Mouse (Mus musculus): ENCODE measurements around the gene Zfp575. TPM values are rescaled to one million over a fixed set of nuclear protein-coding genes. Genes with fewer than 3 reads are reported as not detected.

Gene Zfp575
- polyA plus RNA-seq (2021; fragmentation: Nextera tagmentation) = 8.4 and 13.6 TPM in 2 replicates
- long read RNA-seq, experiment 1, transcript Zfp575-201 (4 exons, 2,741 nt) = major isoform, 14 of 36 reads
- long read RNA-seq, experiment 1, partial matches to known transcripts = 8 of 36 reads
- long read RNA-seq, experiment 1, other reads (novel, unspliced or antisense) = 14 of 36 reads
- long read RNA-seq, experiment 2, transcript Zfp575-201 (4 exons, 2,741 nt) = major isoform, 11 of 25 reads
- long read RNA-seq, experiment 2, partial matches to known transcripts = 1 of 25 reads
- long read RNA-seq, experiment 2, other reads (novel, unspliced or antisense) = 13 of 25 reads

DNA sequence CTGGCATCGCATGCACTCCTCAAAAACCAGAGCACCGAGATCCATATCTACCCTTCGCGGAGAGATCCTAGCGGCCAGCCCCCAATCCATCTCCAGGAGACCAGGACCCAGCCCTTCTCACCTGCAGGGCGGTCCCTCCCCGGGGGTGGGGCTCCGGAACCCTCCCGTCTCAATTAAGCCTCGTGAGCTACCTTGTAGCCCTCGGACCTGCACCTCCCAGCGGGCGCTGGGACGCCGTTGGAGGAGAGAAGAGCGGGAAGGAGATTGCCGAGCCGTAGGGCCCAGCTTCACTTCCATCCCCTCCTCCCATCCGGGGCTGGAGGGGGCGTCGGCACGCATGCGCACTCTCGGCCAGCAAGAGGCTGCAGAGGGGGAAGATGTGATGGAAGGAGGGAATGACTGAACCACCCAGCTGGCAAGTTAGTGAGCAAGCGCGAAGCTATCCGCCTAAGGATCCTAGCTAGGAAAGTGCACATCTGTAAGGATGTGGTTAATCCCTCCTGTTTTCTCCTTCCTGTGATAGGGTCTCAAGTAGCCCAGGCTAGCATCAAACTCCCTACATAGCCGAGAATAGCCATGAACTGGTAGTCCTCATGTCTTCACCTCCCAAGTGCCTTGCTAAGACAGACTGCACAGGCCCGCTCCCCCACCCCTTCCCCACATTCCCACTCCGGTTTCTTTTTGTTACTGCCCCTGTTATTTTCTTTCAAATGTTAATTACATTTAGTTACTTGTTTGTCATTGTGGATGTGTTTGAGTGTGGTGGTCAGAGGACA lies at the start of gene Zfp575, which contains the start of gene Ethe1:
Gene Zfp575 (minus strand): TSS at position 312 of the 776 bp plus-strand sequence.
Gene Ethe1 (plus strand): TSS at position 214 of the 776 bp plus-strand sequence.

DNA sequence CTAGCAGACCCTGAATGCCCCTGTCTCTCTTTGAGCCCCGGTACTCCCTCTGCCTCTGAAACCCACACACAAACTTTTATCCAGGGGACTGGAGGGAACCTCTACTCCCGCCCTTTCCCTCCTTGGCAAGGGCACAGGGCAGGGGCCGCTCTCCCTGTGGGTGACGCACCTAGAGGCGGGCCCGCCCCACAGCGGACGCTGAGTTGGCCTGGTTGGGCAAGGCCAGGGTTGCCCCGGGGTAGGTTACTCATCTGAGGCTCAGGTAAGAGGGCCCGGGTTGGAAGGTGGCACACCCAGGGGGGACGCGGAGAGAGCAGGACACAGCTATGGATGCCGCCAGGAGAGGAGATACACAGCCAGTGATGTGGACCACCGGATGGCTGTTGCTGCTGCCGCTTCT lies 48.8 kb upstream of the Zfp575 start, which contains the start of gene Lypd3:
Gene Lypd3 (plus strand): TSS at position 287 of the 400 bp plus-strand sequence.

DNA sequence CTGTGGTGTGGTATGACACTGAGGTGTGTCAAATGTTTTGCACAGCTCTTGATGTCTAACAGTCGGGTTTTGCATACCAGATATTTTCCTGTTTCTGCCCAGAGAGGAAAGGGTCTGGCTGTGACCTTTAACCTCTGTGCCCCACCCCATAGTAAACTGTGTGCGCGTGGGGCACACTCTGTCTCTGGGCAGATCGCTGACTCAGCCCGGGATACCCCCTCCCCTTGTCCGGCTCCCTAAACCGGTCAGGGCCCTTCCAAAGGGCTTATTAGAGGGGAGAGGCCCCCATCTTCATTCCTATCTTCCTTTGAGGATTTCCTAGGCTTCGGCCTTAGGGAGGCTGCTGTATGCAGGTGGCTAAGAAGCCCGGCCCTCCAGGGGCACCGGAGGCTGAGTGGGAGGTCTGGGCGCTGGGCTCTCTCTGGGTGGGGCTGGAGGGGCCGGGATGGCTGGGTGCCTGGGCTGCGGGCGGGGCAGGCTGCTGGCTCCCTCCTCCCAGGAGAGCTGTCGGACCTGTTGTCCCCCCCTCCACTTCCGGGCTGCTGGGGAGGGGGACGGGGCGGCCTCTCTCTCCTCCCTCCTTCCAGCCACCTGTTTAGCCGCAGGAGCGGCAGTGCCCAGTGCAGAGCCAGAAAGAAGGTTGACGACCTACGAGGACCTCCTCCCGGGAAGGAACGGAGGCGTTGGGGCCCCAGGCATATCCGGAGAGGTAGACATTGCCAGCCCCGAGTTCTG lies 22.9 kb upstream of the Zfp575 start, which contains the start of gene Phldb3:
Gene Phldb3 (plus strand): TSS at position 620 of the 735 bp plus-strand sequence.

DNA sequence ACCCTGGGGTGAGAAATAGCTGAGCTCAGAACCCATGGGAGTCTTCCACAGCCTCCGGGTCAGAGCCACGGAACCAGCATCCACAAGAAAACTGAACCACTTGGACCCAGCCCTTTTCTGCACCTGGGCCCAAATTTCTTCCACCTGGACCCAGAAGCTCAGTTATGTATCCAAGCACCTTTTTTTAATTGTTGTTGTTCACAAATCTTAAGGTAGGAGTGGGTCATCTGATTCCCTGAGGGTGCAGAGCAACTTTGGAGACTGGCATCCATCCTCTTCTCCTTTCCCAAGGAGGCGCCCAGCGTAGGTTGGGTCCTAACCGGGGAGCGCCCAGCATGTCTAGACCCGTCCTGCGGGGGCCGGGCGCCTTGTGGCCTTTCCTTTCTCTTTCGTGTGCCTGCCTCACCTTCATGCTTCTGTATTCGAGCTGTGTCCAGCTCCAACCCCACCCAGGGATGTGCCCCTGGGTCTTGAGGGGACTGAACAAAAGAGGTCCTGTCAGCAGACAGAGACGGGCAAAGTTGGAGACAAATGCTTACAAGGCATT lies 41.3 kb downstream of the Zfp575 start, which contains the start of the genes Pinlyp and Xrcc1:
Gene Pinlyp (minus strand): TSS at position 51 of the 547 bp plus-strand sequence.
Gene Xrcc1 (plus strand): TSS at position 222 of the 547 bp plus-strand sequence.

Other genes starting within 250 kb of the Zfp575 start
- gene Lypd5, start 238.4 kb downstream of the Zfp575 start, polyA plus RNA-seq (2021; fragmentation: Nextera tagmentation) = not detected in 2 replicates
- gene Kcnn4, start 217.4 kb downstream of the Zfp575 start, polyA plus RNA-seq (2021; fragmentation: Nextera tagmentation) = 0.45 and 0.63 TPM in 2 replicates
- gene Smg9, start 188.0 kb downstream of the Zfp575 start, polyA plus RNA-seq (2021; fragmentation: Nextera tagmentation) = 15.3 and 22.7 TPM in 2 replicates
- gene Irgc1, start 135.3 kb downstream of the Zfp575 start, polyA plus RNA-seq (2021; fragmentation: Nextera tagmentation) = 0.33 and 0.49 TPM in 2 replicates
- gene Plaur, start 125.2 kb downstream of the Zfp575 start, polyA plus RNA-seq (2021; fragmentation: Nextera tagmentation) = 3.0 and 3.1 TPM in 2 replicates
- 6.4 and 35.9 TPM in 2 replicates for gene Cadm4, start 105.6 kb downstream of the Zfp575 start, polyA plus RNA-seq (2021; fragmentation: Nextera tagmentation)
- gene Zfp428, start 80.6 kb downstream of the Zfp575 start, polyA plus RNA-seq (2021; fragmentation: Nextera tagmentation) = 108 and 111 TPM in 2 replicates
- not detected in 2 replicates for gene AC161166.1, start 75.2 kb downstream of the Zfp575 start, polyA plus RNA-seq (2021; fragmentation: Nextera tagmentation)
- gene Irgq, start 57.0 kb downstream of the Zfp575 start, polyA plus RNA-seq (2021; fragmentation: Nextera tagmentation) = 11.2 and 13.6 TPM in 2 replicates
- not detected in 2 replicates for gene Pinlyp, start 41.5 kb downstream of the Zfp575 start, polyA plus RNA-seq (2021; fragmentation: Nextera tagmentation)
- 24.9 and 25.5 TPM in 2 replicates for gene Xrcc1, start 41.4 kb downstream of the Zfp575 start, polyA plus RNA-seq (2021; fragmentation: Nextera tagmentation)
- gene Ethe1, start 98 bp downstream of the Zfp575 start, polyA plus RNA-seq (2021; fragmentation: Nextera tagmentation) = 30.8 and 34.3 TPM in 2 replicates
- not detected in 2 replicates for gene Phldb3, start 23.1 kb upstream of the Zfp575 start, polyA plus RNA-seq (2021; fragmentation: Nextera tagmentation)
- gene Lypd3, start 48.9 kb upstream of the Zfp575 start, polyA plus RNA-seq (2021; fragmentation: Nextera tagmentation) = not detected in 2 replicates
- gene Tex101, start 89.0 kb upstream of the Zfp575 start, polyA plus RNA-seq (2021; fragmentation: Nextera tagmentation) = not detected in 2 replicates
- not detected in 2 replicates for gene BC049730, start 121.6 kb upstream of the Zfp575 start, polyA plus RNA-seq (2021; fragmentation: Nextera tagmentation)
- gene Gm4763, start 139.3 kb upstream of the Zfp575 start, polyA plus RNA-seq (2021; fragmentation: Nextera tagmentation) = not detected in 2 replicates
- gene Cd177, start 172.7 kb upstream of the Zfp575 start, polyA plus RNA-seq (2021; fragmentation: Nextera tagmentation) = not detected in 2 replicates
- 0.28 TPM in 1 of 2 replicates, not detected in the other for gene Ceacam10, start 189.6 kb upstream of the Zfp575 start, polyA plus RNA-seq (2021; fragmentation: Nextera tagmentation)

All from left cerebral cortex, adult 6 months (tissue).